Mouse (Mus musculus): Measurements from ENCODE around the gene Gm47955. TPM values are rescaled to one million over a fixed set of nuclear protein-coding genes. Genes with fewer than 3 reads are reported as not detected.
"Not testable (repeated sequence)": the region's sequence is repeated elsewhere in the genome, so short reads cannot be mapped to it uniquely, and the experiment has no call there.

Gene Gm47955
- polyA plus RNA-seq (2012; rRNA removed) = not detected in 2 replicates

DNA sequence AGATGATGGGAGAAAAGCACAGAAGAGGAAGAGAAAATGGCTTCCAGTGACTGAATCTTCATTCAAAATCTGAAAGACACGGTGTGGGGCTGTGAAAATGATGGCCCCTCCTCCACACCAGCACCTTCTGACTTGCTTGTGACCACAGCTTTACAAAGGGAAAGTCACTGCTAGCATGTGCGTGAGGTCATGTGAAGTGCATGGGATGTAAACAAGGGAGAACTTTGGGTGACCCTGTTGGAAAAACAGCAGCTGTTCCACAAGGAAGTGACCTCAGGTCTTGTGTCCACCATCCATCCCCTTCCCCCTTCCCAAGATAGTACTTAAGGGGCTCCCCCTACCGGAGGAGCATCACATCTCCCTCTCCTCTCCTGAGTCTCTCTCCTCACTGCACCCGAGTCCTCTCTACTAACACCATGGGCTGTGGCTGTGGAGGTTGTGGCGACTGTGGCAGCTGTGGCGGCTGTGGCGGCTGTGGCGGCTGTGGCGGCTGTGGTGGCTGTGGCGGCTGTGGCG is at the start of gene Gm47955:
Gene Gm47955, plus strand, starts transcription at position 417 of the 516 bp plus-strand sequence.
- no peak for DNase-seq (ENCODE audit: low spot score)

DNA sequence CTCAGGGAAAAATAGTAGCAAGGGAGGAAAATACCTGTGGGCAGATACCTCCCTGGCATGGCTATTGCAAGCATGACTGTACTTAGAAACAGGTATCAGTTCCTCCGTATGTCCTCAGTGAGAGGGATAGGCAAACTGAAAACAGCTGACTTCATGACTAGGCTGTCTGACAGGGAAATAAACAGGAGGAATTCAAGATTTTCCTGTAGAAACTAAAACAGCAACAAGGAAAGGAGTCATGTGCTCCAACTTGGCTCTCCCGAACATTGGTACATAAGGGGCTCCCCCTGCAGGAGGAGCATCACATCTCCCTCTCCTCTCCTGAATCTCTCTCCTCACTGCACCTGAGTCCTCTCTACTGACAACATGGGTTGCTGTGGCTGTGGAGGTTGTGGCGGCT is 47.1 kb upstream of the Gm47955 start, which contains the start of gene A030005L19Rik:
Gene A030005L19Rik, plus strand, starts transcription at position 301 of the 400 bp plus-strand sequence.
- no peak for DNase-seq (ENCODE audit: low spot score)

DNA sequence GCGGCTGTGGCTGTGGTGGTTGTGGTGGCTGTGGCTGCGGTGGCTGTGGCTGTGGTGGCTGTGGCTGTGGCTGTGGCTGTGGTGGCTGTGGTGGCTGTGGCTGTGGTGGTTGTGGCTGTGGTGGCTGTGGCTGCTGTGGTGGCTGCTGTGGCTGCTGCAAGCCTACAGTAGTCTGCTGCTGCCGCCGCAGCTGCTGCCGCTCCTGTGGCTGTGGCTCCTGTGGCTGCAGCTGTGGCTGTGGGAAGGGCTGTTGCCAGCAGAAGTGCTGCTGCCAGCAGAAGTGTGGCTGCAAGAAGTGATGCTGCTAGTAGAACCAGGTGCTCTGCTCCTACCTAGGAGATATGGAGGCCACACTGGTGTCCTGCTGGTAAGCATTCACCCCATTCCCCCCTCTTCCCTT is 46.7 kb upstream of the Gm47955 start:
- not testable (repeated sequence) for DNase-seq (ENCODE audit: low spot score)

DNA sequence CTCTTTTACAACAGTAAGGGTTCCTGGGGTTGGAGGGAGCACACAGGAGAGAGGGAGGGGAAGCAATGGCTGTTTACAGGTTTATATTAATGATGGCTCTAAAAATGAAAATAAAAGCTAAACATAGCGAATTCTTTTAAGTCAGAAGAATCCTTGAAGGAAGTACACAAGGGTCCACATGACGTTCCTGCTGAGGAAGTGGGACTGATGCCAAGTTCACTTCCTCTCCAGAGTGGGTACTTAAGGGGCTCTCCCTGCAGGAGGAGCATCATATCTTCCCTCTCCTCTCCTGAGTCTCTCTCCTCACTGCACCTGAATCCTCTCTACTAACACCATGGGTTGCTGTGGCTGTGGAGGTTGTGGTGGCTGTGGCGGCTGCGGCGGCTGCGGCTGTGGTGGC is 35.4 kb upstream of the Gm47955 start, which contains the start of gene A030014E15Rik:
Gene A030014E15Rik, plus strand, starts transcription at position 268 of the 400 bp plus-strand sequence.
- DNase-seq (ENCODE audit: low spot score) = no peak

DNA sequence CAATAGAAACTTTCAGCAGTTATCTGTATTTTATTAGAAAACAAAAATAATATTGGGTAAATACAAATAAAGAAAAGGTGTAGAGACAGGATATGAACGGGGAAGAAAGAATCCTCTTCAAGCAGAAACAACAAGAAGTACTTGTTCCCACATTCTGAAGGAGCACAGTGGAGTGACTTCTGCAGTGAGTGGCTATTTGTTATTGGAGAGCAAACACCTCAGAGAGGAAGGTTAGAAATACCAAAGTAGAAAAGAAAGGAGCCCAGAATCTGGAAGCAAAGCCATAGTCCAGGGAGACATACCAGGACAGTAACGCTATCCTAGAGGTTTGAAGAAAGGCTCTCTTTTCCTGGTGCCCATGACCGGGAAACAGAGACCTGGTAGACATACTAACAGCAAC is 29.5 kb upstream of the Gm47955 start:
- DNase-seq (ENCODE audit: low spot score) = not testable (repeated sequence)

DNA sequence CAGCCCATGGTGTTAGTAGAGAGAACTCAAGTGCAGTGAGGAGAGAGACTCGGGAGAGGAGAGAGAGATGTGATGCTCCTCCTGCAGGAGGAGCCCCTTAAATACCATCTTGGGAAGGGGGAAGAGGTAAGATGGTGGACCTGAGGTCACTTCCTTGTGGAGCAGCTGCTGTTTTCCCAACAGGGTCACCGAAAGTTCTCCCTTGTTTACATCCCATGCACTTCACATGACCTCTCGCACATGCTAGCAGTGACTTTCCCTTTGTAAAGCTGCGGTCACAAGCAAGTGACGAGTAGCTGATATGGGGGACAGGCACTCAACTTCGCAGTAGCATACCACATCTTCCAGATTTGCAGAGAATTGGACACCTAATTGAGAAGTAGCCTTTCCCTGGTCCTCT is 28.8 kb upstream of the Gm47955 start, which contains the start of gene Gm6217:
Gene Gm6217, minus strand, starts transcription at position 74 of the 400 bp plus-strand sequence.
- DNase-seq (ENCODE audit: low spot score) = not testable (repeated sequence)

DNA sequence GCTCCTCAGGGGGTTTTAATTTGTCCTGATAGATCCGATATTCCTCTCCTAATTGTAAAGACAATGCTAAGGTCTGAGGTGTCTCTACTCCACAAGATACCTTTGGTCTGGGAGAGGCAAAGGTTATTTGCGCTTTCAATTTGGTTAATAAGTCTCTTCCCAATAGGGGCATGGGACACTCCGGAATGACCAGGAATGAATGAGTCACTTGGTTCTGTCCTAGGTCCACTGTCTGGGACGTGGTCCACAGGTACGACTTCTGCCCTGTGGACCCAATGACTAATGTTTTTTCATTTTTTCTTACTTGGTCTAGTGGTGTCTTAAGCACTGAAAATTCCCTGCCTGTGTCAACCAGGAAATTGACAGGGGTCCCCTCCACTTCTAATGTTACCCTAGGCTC is 21.4 kb upstream of the Gm47955 start:
- no peak for DNase-seq (ENCODE audit: low spot score)

DNA sequence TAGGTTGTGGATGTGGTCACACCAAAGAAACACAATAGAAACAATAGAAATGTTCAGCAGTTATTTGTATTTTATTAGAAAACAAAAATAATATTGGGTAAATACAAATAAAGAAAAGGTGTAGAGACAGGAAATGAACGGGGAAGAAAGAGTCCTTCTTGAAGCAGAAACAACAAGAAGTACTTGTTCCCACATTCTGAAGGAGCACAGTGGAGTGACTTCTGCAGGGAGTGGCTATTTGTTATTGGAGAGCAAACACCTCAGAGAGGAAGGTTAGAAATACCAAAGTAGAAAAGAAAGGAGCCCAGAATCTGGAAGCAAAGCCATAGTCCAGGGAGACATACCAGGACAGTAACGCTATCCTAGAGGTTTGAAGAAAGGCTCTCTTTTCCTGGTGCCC is 17.6 kb upstream of the Gm47955 start:
- DNase-seq (ENCODE audit: low spot score) = not testable (repeated sequence)

DNA sequence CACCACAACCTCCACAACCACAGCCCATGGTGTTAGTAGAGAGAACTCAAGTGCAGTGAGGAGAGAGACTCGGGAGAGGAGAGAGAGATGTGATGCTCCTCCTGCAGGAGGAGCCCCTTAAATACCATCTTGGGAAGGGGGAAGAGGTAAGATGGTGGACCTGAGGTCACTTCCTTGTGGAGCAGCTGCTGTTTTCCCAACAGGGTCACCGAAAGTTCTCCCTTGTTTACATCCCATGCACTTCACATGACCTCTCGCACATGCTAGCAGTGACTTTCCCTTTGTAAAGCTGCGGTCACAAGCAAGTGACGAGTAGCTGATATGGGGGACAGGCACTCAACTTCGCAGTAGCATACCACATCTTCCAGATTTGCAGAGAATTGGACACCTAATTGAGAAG is 16.8 kb upstream of the Gm47955 start, which contains the start of gene A030003K21Rik:
Gene A030003K21Rik, minus strand, starts transcription at position 94 of the 400 bp plus-strand sequence.
- DNase-seq (ENCODE audit: low spot score) = not testable (repeated sequence)

DNA sequence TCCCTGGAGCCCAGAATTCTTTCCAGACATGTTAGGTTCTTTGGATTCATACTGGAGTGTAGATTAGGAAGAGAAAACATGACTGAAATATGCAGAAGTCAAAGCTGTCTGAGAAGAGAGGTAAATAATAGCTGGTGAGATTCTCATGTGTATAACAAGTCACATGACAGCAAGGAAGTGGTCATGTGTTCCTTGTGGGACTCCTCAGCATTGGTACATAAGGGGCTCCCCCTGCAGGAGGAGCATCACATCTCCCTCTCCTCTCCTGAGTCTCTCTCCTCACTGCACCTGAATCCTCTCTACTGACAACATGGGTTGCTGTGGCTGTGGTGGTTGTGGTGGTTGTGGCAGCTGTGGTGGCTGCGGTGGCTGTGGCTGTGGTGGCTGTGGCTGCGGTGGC is 14.1 kb upstream of the Gm47955 start:
- DNase-seq (ENCODE audit: low spot score) = not testable (repeated sequence)

DNA sequence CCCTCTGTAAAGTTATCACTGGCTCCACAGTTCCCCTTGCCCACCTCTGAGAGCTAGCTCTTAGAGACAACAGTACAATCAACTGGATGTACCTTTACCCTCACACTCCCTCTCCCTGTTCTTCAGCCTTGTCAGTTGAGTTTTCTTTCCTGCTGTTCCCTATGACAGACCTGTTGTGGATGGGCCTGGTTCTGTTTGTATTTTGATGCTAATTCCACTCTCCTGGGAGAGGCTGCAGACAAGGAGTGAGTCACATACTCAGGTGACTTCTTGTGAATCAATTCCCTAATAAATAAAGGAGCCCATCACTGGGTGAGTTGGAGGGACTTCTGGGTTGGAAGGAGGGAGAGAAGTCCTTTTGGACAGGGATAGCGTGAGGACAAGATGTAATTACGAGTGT is 11.5 kb upstream of the Gm47955 start:
- DNase-seq (ENCODE audit: low spot score) = no peak

DNA sequence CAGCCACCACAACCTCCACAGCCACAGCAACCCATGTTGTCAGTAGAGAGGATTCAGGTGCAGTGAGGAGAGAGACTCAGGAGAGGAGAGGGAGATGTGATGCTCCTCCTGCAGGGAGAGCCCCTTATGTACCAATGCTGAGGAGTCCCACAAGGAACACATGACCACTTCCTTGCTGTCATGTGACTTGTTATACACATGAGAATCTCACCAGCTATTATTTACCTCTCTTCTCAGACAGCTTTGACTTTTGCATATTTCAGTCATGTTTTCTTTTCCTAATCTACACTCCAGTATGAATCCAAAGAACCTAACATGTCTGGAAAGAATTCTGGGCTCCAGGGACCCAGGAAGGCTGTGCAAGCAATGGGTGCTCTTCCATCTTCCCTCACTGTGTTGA is 4.2 kb upstream of the Gm47955 start, which contains the start of gene Gm7544:
Gene Gm7544, minus strand, starts transcription at position 101 of the 400 bp plus-strand sequence.
- DNase-seq (ENCODE audit: low spot score) = not testable (repeated sequence)

DNA sequence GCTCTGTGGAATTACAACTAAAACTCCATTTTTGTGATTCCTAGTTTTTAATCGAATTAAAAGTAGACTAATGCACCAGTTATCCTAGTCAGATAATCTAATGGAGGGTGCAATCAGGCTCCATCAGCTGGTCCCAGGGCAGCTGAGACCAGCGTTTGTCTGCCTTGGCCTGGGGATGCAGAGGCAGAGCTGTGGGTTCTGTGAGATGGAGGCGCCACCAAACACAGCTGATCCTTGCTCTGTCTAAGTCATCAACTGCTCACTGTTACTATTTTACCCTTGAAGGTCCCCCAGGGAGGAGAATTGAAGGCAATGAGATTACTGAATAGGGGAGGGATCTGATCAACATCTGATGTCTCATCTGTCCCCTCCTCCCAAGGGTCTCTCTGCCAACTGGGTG is 6.3 kb downstream of the Gm47955 start:
- no peak for DNase-seq (ENCODE audit: low spot score)

DNA sequence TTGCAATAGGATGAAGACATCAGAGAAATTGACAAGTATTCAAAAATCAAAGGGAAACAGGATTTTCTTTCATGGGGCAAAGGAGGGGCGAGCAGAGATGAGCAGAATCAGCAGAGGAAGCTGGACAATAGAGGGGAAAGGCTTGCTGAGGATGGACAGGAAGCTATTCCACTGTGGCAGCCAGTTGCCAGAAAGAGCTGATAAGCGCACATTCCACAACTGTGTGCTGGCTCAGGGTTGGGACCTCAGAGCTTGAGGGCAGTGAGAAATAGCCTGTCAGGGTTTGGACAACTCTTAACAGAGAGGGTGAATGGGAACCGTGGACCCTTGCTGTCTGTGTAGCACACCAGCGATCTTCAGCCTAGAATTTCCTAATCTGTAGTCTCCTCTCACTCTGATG is 12.0 kb downstream of the Gm47955 start:
- no peak for DNase-seq (ENCODE audit: low spot score)

DNA sequence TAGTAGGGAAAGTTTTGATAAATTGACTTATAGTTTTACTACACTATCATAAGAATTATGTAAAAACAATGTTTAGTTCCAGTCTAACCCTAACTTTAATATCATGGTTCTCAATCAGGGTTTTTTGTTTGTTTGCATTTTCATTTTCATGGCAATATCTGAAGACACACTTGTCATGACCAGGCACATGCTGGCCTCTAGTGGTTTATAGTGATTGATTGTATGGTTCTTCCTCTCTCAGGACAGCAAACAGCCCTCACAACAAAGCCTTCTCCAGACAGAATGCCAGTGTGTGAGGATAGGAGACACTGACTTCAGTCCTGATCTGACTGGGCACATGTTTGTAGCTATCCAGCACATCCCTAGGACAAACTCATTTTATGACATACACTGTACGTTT is 13.2 kb downstream of the Gm47955 start:
- no peak for DNase-seq (ENCODE audit: low spot score)

DNA sequence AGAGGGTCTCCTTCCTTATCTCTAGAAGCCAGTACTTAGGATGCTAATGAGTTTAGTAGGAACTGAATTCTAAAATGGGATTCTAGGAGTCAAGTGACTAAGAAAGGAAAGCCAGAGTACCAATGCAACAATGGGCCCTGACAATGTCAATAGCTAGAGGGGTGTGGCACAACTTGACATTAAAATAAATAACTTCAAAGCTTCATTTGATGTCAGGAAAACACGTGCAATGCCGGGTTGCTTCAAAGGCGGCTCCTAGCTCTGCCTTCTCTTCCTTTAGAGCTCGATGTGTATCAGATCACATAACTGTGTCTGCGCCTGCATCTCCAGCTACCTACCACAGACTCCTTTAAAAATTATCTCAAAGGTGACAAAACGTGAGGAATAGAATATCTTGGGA is 13.8 kb downstream of the Gm47955 start:
- no peak for DNase-seq (ENCODE audit: low spot score)

DNA sequence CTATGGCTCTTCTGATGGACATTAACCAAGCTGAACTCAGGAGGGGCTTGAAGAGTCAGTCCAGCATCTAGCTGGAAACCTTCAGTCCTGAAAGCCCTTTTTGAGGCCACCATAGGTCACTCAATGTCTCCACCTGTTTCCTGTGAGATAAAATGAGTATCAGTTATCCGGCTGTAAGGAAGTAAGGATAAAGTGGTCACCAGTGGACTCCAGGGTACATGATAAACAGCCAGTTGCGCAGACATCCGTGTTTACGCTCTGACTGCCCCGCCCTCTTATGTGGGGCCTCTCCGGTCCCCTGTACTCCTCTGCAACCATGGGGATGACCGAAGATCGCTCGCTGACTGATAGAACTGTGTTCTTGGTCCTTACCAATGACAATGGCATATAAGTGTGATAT is 14.3 kb downstream of the Gm47955 start:
- no peak for DNase-seq (ENCODE audit: low spot score)

DNA sequence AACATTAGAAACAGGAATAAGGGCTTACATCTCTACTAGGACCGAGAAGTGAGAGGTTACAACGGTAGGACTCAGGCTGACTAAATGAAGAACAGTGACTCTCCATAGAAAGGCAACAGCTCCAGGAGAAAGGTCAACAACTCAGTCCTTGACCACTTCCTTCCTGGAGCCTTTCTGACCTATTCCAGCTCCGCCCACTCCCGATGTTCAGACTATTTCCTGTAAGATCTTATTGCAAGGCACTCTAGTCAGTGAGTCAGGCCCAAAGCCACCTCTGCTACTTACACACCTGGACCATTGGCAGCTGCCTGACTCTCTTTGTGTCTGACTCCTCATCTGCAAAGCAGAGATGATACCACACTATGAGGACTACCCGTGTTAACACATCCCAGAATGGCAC is 15.7 kb downstream of the Gm47955 start:
- no peak for DNase-seq (ENCODE audit: low spot score)

DNA sequence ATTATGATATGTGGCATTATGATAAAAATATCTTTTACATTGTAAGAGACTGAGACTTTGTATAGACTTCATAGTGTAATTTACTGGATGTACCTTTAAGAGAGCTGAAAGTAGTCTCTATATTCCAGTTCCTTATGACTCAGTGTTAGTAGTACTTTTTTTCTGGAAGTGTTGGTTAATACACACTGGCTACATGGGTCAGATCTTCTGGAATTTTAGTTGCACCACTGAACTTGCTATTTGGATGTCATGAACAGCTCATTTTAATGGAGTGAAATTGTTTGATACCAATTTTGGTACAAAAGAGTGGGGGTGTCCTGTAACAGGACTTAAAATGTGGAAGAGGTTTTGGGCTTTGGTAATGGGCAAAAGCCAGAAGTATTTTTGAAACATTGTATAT is 17.8 kb downstream of the Gm47955 start:
- DNase-seq (ENCODE audit: low spot score) = no peak

DNA sequence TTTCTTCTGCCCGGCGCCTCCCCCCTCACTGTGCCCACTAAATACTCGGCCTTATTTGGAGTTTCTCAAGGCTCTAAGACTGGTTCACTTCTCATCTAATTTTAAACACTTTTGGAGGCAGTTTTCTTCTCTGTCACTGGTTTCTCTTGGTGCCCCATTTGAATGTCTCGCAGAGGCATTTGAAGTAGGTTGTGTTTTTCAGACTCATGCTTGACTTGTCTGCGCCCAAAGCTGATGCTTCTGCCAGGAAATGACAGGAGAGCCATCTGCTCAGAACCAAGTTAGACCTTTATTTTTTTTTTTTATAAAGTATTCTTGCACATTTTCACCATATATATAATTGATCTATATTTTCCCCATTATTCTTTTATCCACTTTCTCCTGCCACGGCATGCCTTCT is 26.7 kb downstream of the Gm47955 start:
- no peak for DNase-seq (ENCODE audit: low spot score)

DNA sequence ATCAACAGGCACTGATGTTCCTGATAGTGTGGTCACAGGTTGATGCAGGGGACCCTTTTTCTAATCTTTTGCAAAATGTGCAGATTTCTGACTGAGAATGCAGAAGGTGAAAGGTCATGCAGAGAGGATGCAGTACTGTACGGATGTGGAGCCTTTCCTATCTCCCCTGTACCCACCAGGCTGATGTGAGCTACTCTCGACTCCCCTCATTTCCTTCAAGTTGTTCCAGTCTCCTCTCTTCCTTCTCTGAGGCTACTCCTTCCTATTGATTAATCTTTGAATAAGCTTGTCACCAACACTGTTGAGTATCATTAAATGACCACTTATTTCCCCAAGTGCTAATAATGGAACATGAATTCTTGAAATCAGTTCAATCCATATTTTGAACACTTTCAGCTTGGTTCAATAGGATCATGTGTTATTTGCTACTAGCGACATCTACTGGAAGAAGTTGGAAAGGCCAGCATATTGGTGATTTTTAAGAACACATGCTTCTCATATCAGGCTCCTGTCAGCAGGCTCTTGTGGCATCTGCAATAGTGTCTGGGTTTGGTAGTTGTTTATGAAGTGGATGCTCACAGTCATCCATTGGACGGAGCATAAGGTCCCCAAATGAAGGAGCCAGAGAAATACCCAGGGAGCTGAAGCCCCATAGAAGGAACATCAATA is 27.6 kb downstream of the Gm47955 start:
- DNase-seq (ENCODE audit: low spot score) = no peak

DNA sequence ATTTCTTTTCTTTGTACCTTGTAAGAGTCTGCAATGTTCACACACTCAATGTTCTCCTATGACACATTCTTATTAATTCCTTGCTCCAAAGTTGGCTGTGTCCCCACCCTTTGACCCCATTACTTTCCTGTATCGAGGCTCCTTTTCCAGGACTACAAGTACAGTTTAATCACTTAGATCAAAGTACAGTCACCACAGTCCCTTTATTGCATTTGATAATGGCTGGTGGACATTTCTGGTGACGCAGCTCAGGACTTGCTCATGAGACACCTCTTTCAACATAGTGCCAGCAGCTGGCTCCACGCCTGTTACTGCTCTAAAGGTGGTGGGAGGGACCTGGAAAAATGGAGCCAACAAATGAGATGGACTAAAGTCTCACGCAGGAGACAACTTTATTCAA is 31.0 kb downstream of the Gm47955 start:
- DNase-seq (ENCODE audit: low spot score) = no peak

DNA sequence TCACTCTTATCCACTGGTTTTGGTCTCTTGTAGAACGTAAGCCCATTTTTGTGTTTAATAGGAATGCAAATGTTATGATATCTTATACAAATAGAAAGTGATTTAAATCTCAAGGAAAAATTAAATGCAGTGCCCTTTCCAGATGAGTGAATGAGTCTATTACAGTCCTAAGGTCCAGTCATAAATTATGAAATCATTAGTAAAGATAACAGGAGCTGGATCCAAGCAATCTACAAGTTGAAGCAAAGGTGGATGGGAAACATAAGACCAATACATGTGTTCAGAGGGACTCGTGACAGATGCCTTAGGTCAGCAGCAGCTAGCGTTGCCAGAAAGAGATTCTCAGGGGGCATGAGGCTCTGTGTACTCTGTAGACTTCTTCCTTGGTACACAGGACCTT is 31.5 kb downstream of the Gm47955 start:
- no peak for DNase-seq (ENCODE audit: low spot score)

All from urinary bladder, adult 2 months (tissue).